Mouse (Mus musculus) erythroblast, embryonic 14.5 days (primary cell): ENCODE data around the gene Ifngr2. TPM values are rescaled to one million over a fixed set of nuclear protein-coding genes. Genes with fewer than 3 reads are reported as not detected.
A peak's percentile ranks its signal among the peaks of the same experiment; 100 is the strongest.

Experiments
- H3K27me3 ChIP-seq: 2 replicates; pipeline ENCODE4 v1.6.1; 2012; ENCODE audit warnings: inconsistent platforms; ENCODE audit not compliant: control insufficient read depth
- H3K36me3 ChIP-seq: 2 replicates; pipeline ENCODE4 v1.6.1; 2012; ENCODE audit warnings: mild to moderate bottlenecking, inconsistent platforms; ENCODE audit not compliant: control insufficient read depth
- H3K4me1 ChIP-seq: 2 replicates; pipeline ENCODE4 v1.6.1; 2012; ENCODE audit warnings: inconsistent platforms; ENCODE audit not compliant: control insufficient read depth
- H3K4me3 ChIP-seq: replicated peaks from 2 replicates; pipeline ENCODE3; 2012; ENCODE audit warnings: moderate library complexity, mild to moderate bottlenecking, inconsistent platforms
- H3K9me3 ChIP-seq: 2 replicates; pipeline ENCODE4 v1.6.1; 2012; ENCODE audit warnings: low read length, inconsistent platforms, mixed read lengths; ENCODE audit not compliant: control insufficient read depth
- GATA1 ChIP-seq: IDR thresholded peaks from 2 replicates; pipeline ENCODE4 v1.6.1; 2012; ENCODE audit warnings: low read length, inconsistent platforms, mixed read lengths
- TAL1 ChIP-seq: IDR thresholded peaks from 3 replicates; pipeline ENCODE4 v1.6.1; 2012; ENCODE audit warnings: low read length, inconsistent platforms, mixed read lengths
- polyA plus RNA-seq: library from polyadenylated mRNA; stranded (reverse); fragments of >175 nt; gene quantifications from 2 replicates; pipeline ENCODE4 v1.2.3, GENCODE M21; 2012

Gene Ifngr2
- polyA plus RNA-seq, 1 experiment: 0.28 TPM

- H3K27me3 ChIP-seq: peaks cover 24% of the 10 kb centered on the region
- TF ChIP-seq GATA1 (no peak), TAL1 (no peak)
- peaks cover 25% of the 10 kb centered on the region for H3K4me1 ChIP-seq
- no peaks in the 10 kb centered on the region for H3K36me3 ChIP-seq
- H3K4me3 ChIP-seq: no peak overlapping the region
- no peaks in the 10 kb centered on the region for H3K9me3 ChIP-seq
Measured at GRCm38 (mm10) chr16:91592162-91592561, 45.3 kb downstream of the Ifngr2 start.

GRCm38 (mm10) chr16:91593262-91593661, 46.4 kb downstream of the Ifngr2 start:
- H3K9me3 ChIP-seq: no peaks in the 10 kb centered on the region
- TF ChIP-seq GATA1: no peak
- TF ChIP-seq TAL1: no peak
- peaks cover 28% of the 10 kb centered on the region for H3K4me1 ChIP-seq
- no peaks in the 10 kb centered on the region for H3K36me3 ChIP-seq
- peaks cover 34% of the 10 kb centered on the region for H3K27me3 ChIP-seq
- no peak overlapping the region for H3K4me3 ChIP-seq

DNA sequence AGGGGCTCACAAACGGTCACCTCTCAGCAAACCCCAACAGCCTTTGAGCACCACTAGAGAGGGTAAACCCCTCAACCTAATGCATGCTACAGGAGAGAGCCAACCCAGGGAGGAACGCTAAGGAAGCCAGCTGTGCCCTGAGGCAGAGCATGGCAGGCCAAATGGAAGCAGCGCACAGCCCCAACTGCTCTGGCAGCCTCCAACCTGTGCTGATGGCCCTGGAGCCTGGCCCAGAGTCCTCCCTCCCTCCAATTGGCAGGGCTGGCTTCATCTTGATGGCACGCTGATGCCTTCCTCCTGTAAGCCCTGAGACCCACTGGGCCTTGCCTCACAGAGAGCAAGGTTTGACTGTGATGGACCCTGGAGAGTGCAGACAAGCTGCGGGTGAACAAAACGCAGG, 48.2 kb downstream of the Ifngr2 start:
- no peak for TF ChIP-seq GATA1
- TF ChIP-seq TAL1: no peak
- Histone ChIP-seq H3K4me3 (no peak overlapping the region), H3K9me3 (no peaks in the 10 kb centered on the region), H3K4me1 (peaks cover 28% of the 10 kb centered on the region), H3K36me3 (no peaks in the 10 kb centered on the region), H3K27me3 (peaks cover 49% of the 10 kb centered on the region)

GRCm38 (mm10) chr16:91596397-91596778, 49.5 kb downstream of the Ifngr2 start:
- Histone ChIP-seq H3K9me3 (no peaks in the 10 kb centered on the region), H3K27me3 (peaks cover 54% of the 10 kb centered on the region), H3K36me3 (no peaks in the 10 kb centered on the region), H3K4me3 (peak overlapping the region; percentile 72), H3K4me1 (peaks cover 26% of the 10 kb centered on the region)
- no peak for TF ChIP-seq TAL1
- no peak for TF ChIP-seq GATA1

GRCm38 (mm10) chr16:91596779-91597671, 50.2 kb downstream of the Ifngr2 start:
- Histone ChIP-seq H3K36me3 (no peaks in the 10 kb centered on the region), H3K27me3 (peaks cover 59% of the 10 kb centered on the region), H3K4me1 (peaks cover 26% of the 10 kb centered on the region), H3K9me3 (no peaks in the 10 kb centered on the region), H3K4me3 (peak overlapping the region; percentile 72)
- no peak for TF ChIP-seq GATA1
- no peak for TF ChIP-seq TAL1

DNA sequence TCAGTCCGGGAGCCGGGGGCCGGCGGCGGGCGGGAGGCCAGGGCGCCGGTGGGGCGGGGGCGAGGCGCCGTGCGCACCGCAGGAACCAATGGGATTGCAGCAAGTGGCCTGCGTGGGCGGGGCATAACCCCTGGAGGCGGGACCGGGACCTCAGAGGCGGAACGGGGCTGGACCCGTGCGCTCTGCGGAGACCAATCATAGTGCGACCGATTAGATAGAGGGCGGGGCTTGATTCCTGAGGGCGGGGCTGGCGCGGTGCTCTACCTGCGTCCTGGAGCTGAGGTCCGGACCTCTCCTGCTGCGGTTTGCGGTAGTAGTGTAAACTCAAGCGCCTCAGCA, 50.8 kb downstream of the Ifngr2 start, which contains the start of gene Tmem50b:
Gene Tmem50b, minus strand, starts transcription at position 129 of the 339 bp plus-strand sequence.
- Histone ChIP-seq H3K36me3 (no peaks in the 10 kb centered on the region), H3K4me3 (peak within 1 kb of the TSS; percentile 72)

DNA sequence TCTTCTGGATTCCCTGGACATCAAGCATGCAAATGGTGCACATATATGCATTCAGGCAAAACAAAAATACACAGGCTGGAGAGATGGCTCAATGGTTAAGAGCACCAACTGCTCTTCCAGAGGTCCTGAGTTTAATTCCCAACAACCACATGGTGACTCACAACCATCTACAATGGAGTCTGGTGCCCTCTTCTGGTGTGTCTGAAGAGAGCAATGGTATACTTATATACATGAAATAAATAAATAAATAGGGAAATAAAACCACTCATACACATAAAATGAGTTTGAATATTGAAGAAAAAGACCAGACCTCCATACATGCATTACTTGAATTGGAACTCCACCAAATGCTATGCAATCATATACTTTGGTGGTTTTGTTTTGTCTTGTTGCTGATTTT, 52.4 kb downstream of the Ifngr2 start:
- Histone ChIP-seq H3K27me3 (peaks cover 62% of the 10 kb centered on the region), H3K4me1 (peaks cover 26% of the 10 kb centered on the region)

More for the DNA sequence above, 50.8 kb downstream of the Ifngr2 start, which contains the start of gene Tmem50b:
- TF ChIP-seq TAL1: no peak
- no peak; the same call in 1 of the 2 replicates for TF ChIP-seq GATA1
- H3K4me1 ChIP-seq: peaks cover 26% of the 10 kb centered on the region
- H3K9me3 ChIP-seq: no peaks in the 10 kb centered on the region
- peaks cover 61% of the 10 kb centered on the region for H3K27me3 ChIP-seq

DNA sequence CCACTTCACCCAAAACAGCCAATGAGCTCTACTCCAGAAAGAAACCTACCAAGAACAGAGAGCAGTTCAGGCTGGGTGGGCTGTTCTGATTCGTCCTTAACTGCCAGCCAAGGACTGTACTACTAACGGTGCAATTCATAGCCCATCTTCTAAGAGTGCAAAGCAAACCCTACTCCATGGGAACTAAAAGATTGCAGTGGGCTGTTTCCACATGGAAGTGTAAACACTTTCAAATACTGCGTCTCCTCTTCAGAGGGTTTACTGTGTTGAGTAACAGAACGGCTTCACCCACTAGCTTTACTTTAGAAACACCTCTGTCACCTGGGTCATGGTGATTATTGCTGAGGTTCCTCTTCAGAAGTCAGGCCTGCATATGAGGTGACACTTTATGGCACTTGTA, 54.2 kb downstream of the Ifngr2 start:
- TF ChIP-seq GATA1 (no peak), TAL1 (no peak)
- H3K4me3 ChIP-seq: no peak overlapping the region
- peaks cover 53% of the 10 kb centered on the region for H3K27me3 ChIP-seq
- H3K9me3 ChIP-seq: no peaks in the 10 kb centered on the region
- peaks cover 23% of the 10 kb centered on the region for H3K4me1 ChIP-seq
- no peaks in the 10 kb centered on the region for H3K36me3 ChIP-seq

More for the DNA sequence above, 52.4 kb downstream of the Ifngr2 start:
- Histone ChIP-seq H3K36me3 (no peaks in the 10 kb centered on the region), H3K4me3 (no peak overlapping the region), H3K9me3 (no peaks in the 10 kb centered on the region)
- TF ChIP-seq GATA1 (no peak), TAL1 (no peak)

GRCm38 (mm10) chr16:91601693-91602092, 54.8 kb downstream of the Ifngr2 start:
- Histone ChIP-seq H3K36me3 (no peaks in the 10 kb centered on the region), H3K4me1 (peaks cover 17% of the 10 kb centered on the region), H3K9me3 (no peaks in the 10 kb centered on the region), H3K27me3 (peaks cover 47% of the 10 kb centered on the region), H3K4me3 (no peak overlapping the region)
- TF ChIP-seq GATA1 (no peak), TAL1 (no peak)
